Mouse (Mus musculus): ENCODE measurements around the gene Chd6. TPM values are rescaled to one million over a fixed set of nuclear protein-coding genes. Genes with fewer than 3 reads are reported as not detected.
A peak's percentile ranks its signal among the peaks of the same experiment; 100 is the strongest.

Gene Chd6
- polyA plus RNA-seq (2015; fragmentation: Nextera tagmentation; extraction: Ambion mirVana), result 31.2 and 32.9 TPM in 2 replicates

GRCm38 (mm10) chr2:161108933-161109371 lies at the start of gene Chd6:
Chd6 (minus strand) TSS chr2:161109075.
- Histone ChIP-seq H3K27ac (peak within 1 kb of the TSS; percentile 100), H3K4me3 (replicated peaks) (peak within 1 kb of the TSS; percentile 97), H3K9ac (peak within 1 kb of the TSS; percentile 98), H3K4me1 (peaks cover 24% of the 10 kb centered on the region), H3K27me3 (no peaks in the 10 kb centered on the region), H3K4me2 (peak within 1 kb of the TSS; percentile 88), H3K36me3 (0 out of 2 replicates have a peak, but pooled peaks cover 6% of the 10 kb centered on the region), H3K9me3 (replicated peaks) (no peaks in the 10 kb centered on the region)
- 1% methylated on average over 27 of the region's 27 CpGs for WGBS
- ATAC-seq (replicated peaks; ENCODE audit: low FRiP score), result peak; percentile 99

GRCm38 (mm10) chr2:161150004-161150842 lies 41.3 kb upstream of the Chd6 start:
- no peaks in the 10 kb centered on the region for H3K9me3 ChIP-seq (replicated peaks)
- ATAC-seq (replicated peaks; ENCODE audit: low FRiP score), result no peak
- H3K27me3 ChIP-seq, result no peaks in the 10 kb centered on the region
- H3K27ac ChIP-seq, result no peak overlapping the region
- H3K9ac ChIP-seq, result no peak overlapping the region
- no peak overlapping the region for H3K4me3 ChIP-seq (replicated peaks)
- H3K4me2 ChIP-seq, result no peak overlapping the region
- WGBS, result 61% methylated on average over 7 of the region's 7 CpGs
- no peaks in the 10 kb centered on the region for H3K36me3 ChIP-seq
- no peaks in the 10 kb centered on the region for H3K4me1 ChIP-seq

DNA sequence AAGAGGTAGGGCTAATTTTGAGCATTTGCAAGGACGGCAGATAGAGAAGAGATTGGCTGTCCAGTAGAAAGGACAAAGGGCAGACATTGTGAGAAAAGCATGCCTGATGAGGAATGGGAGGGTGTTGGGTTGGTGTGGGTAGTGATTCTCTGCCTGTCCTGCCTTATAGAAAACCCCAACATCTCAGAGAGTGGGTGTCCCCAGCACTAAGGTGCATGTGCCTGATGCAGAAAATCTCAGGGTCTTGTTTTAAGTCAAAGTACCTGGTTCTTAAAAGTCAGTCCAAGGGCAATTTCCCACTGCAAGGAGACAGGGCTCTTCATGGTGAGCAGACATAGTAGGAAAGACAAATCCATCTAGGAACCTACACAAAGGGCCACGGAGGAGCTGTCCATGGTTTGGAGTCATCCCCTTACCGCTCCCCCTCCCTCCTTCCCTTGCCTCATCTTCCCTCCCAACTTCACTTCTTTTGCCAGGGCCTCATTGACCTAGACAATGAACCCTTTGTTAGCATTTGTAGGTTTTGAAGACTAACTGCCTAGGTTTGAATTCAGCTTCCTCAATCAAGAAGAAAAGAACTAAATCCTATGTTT lies 39.6 kb upstream of the Chd6 start:
- Histone ChIP-seq H3K4me1 (no peaks in the 10 kb centered on the region), H3K4me2 (no peak overlapping the region), H3K27ac (no peak overlapping the region), H3K36me3 (no peaks in the 10 kb centered on the region), H3K4me3 (replicated peaks) (no peak overlapping the region), H3K9ac (no peak overlapping the region), H3K9me3 (replicated peaks) (no peaks in the 10 kb centered on the region), H3K27me3 (no peaks in the 10 kb centered on the region)
- 63% methylated on average over 3 of the region's 3 CpGs for WGBS
- ATAC-seq (replicated peaks; ENCODE audit: low FRiP score), result no peak

DNA sequence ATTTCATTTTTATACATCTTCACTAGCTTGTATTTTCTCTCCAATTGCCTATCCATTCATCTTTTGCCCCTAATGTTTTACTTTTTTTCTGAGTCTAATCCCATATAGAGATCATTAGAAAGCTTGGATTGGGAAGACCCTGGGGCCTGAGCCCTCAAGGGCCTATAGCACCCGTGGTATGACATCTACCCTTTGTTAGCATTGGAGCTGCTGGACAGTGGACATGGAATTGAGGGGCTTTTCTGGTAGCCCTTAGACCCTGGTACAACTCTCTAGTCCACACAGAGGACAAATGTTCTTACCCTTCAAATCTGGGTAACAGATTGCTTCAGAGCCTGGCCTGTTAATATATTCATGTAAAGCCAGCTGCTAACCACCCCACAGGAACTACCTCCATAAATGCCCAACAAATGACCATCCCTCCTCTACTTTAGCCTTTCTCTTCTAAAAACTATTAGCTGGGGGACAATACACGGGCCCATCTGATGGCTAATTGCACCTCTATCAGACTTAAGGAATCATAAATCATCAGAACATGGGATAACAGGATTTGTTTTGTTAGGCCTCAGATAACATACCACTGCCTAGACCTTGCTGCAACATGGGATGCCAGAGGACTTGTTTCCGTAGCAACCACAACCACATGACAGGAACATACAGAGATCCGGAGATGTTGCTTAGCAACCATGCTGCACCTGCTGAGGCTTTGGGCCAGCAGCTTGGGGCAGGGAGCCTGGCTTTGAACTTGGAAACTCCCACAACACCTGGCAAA lies 39.0 kb upstream of the Chd6 start:
- no peak for ATAC-seq (replicated peaks; ENCODE audit: low FRiP score)
- no peaks in the 10 kb centered on the region for H3K4me1 ChIP-seq
- no peaks in the 10 kb centered on the region for H3K36me3 ChIP-seq
- 64% methylated on average over 4 of the region's 4 CpGs for WGBS
- H3K4me3 ChIP-seq (replicated peaks), result no peak overlapping the region
- H3K9ac ChIP-seq, result no peak overlapping the region
- H3K4me2 ChIP-seq, result no peak overlapping the region
- no peak overlapping the region for H3K27ac ChIP-seq
- H3K9me3 ChIP-seq (replicated peaks), result no peaks in the 10 kb centered on the region
- H3K27me3 ChIP-seq, result no peaks in the 10 kb centered on the region

GRCm38 (mm10) chr2:161144799-161145198 lies 35.9 kb upstream of the Chd6 start:
- Histone ChIP-seq H3K9me3 (replicated peaks) (no peaks in the 10 kb centered on the region), H3K36me3 (no peaks in the 10 kb centered on the region), H3K4me1 (no peaks in the 10 kb centered on the region), H3K27ac (no peak overlapping the region), H3K4me3 (replicated peaks) (no peak overlapping the region), H3K9ac (no peak overlapping the region), H3K4me2 (no peak overlapping the region), H3K27me3 (no peaks in the 10 kb centered on the region)
- WGBS, result 75% methylated on average over 4 of the region's 4 CpGs
- ATAC-seq (replicated peaks; ENCODE audit: low FRiP score), result no peak

GRCm38 (mm10) chr2:161138672-161139536 lies 30.0 kb upstream of the Chd6 start:
- Histone ChIP-seq H3K27me3 (no peaks in the 10 kb centered on the region), H3K36me3 (no peaks in the 10 kb centered on the region), H3K4me2 (peak overlapping the region; percentile 19; the same call in 1 of the 2 replicates), H3K9ac (no peak overlapping the region), H3K9me3 (replicated peaks) (no peaks in the 10 kb centered on the region), H3K27ac (peak overlapping the region; percentile 78), H3K4me1 (peaks cover 8% of the 10 kb centered on the region; the same call in 1 of the 2 replicates), H3K4me3 (replicated peaks) (no peak overlapping the region)
- peak; percentile 60; the same call in 1 of the 2 replicates for ATAC-seq (replicated peaks; ENCODE audit: low FRiP score)
- 55% methylated on average over 11 of the region's 11 CpGs for WGBS

GRCm38 (mm10) chr2:161136999-161137398 lies 28.1 kb upstream of the Chd6 start:
- WGBS, result 53% methylated on average over 3 of the region's 3 CpGs
- Histone ChIP-seq H3K9me3 (replicated peaks) (no peaks in the 10 kb centered on the region), H3K27me3 (no peaks in the 10 kb centered on the region), H3K9ac (no peak overlapping the region), H3K4me2 (no peak overlapping the region), H3K4me3 (replicated peaks) (no peak overlapping the region), H3K36me3 (no peaks in the 10 kb centered on the region), H3K27ac (no peak overlapping the region), H3K4me1 (peaks cover 8% of the 10 kb centered on the region; the same call in 1 of the 2 replicates)
- ATAC-seq (replicated peaks; ENCODE audit: low FRiP score), result no peak

GRCm38 (mm10) chr2:161128367-161129111 lies 19.7 kb upstream of the Chd6 start:
- Histone ChIP-seq H3K27me3 (no peaks in the 10 kb centered on the region), H3K9ac (no peak overlapping the region), H3K9me3 (replicated peaks) (no peaks in the 10 kb centered on the region), H3K4me2 (no peak overlapping the region), H3K4me3 (replicated peaks) (no peak overlapping the region), H3K36me3 (no peaks in the 10 kb centered on the region), H3K4me1 (no peaks in the 10 kb centered on the region), H3K27ac (no peak overlapping the region)
- ATAC-seq (replicated peaks; ENCODE audit: low FRiP score), result no peak
- 70% methylated on average over 10 of the region's 10 CpGs for WGBS

GRCm38 (mm10) chr2:161112011-161112410 lies 3.1 kb upstream of the Chd6 start:
- no peak overlapping the region for H3K27ac ChIP-seq
- no peaks in the 10 kb centered on the region for H3K36me3 ChIP-seq
- WGBS, result 83% methylated on average over 5 of the region's 5 CpGs
- H3K9me3 ChIP-seq (replicated peaks), result no peaks in the 10 kb centered on the region
- no peak overlapping the region for H3K4me3 ChIP-seq (replicated peaks)
- peaks cover 17% of the 10 kb centered on the region for H3K4me1 ChIP-seq
- no peak overlapping the region for H3K9ac ChIP-seq
- no peaks in the 10 kb centered on the region for H3K27me3 ChIP-seq
- H3K4me2 ChIP-seq, result no peak overlapping the region
- ATAC-seq (replicated peaks; ENCODE audit: low FRiP score), result no peak

DNA sequence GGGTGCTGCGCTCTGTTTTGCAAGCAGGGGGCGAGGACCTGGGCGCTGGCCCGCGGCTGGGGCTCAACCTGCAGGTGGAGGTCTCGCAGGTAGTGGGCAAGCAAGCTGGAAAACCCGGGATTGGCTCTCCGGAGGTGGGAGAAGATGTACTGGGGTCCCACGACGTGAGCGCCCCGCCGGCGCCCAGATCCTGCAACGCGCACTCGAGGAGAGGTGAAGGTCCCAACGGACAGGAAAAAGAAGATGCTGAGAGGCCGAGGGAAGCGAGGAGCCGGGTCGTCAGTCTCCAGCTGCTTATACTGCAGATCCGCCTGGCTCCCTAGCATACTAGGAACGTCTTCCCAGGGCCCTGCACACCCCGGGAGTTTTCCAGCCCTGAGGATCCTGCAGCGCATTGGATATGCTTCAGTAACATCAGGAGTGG lies 535 bp upstream of the Chd6 start:
- peak; percentile 46 for ATAC-seq (replicated peaks; ENCODE audit: low FRiP score)
- peaks cover 24% of the 10 kb centered on the region for H3K4me1 ChIP-seq
- no peaks in the 10 kb centered on the region for H3K9me3 ChIP-seq (replicated peaks)
- H3K9ac ChIP-seq, result peak overlapping the region; percentile 59
- H3K4me3 ChIP-seq (replicated peaks), result peak overlapping the region; percentile 97
- peak overlapping the region; percentile 81 for H3K27ac ChIP-seq
- 0 out of 2 replicates have a peak, but pooled peaks cover 6% of the 10 kb centered on the region for H3K36me3 ChIP-seq
- peak overlapping the region; percentile 88 for H3K4me2 ChIP-seq
- WGBS, result under 1% methylated on average over 26 of the region's 26 CpGs
- H3K27me3 ChIP-seq, result no peaks in the 10 kb centered on the region
